Mouse (Mus musculus) layer of hippocampus, postnatal 10 days (tissue): ENCODE results near the gene Hk3. TPM values are rescaled to one million over a fixed set of nuclear protein-coding genes. Genes with fewer than 3 reads are reported as not detected.

Source experiments
- total RNA-seq, 2 experiments: library from RNA; stranded (reverse); gene quantifications; 2 replicates each; pipeline ENCODE4 v1.2.3; 2021

The Hk3 gene
- total RNA-seq, 2 experiments from 2014 or later = 1.7 to 2.6 TPM

Other genes with a start within 250 kb of the Hk3 start
- gene Eif4e1b, start 237.4 kb downstream of the Hk3 start, total RNA-seq = not detected
- gene Tspan17, start 232.0 kb downstream of the Hk3 start, total RNA-seq = 10 to 100 TPM; 85.6 to 92.1 TPM
- gene Unc5a, start 72.0 kb downstream of the Hk3 start, total RNA-seq = 10 to 100 TPM; 89.8 to 92.8 TPM
- gene Uimc1, start 78.9 kb upstream of the Hk3 start, total RNA-seq = 10 to 100 TPM; 19.1 to 20.4 TPM
- 10 to 100 TPM; 50.4 to 50.8 TPM for gene Zfp346, start 83.9 kb upstream of the Hk3 start, total RNA-seq
- gene Gm17617, start 112.2 kb upstream of the Hk3 start, total RNA-seq = not detected
- gene Fgfr4, start 131.3 kb upstream of the Hk3 start, total RNA-seq = under 1 TPM; 0.41 to 0.58 TPM
- 100 to 1,000 TPM; 153 to 156 TPM for gene Nsd1, start 188.4 kb upstream of the Hk3 start, total RNA-seq